Mouse (Mus musculus): Measurements from ENCODE around the gene Abcc3. TPM values are rescaled to one million over a fixed set of nuclear protein-coding genes. Genes with fewer than 3 reads are reported as not detected.

Abcc3 gene
- polyA plus RNA-seq (2016; fragmentation: Nextera tagmentation; extraction: Ambion mirVana), result 0.69 and 0.78 TPM in 2 replicates

DNA sequence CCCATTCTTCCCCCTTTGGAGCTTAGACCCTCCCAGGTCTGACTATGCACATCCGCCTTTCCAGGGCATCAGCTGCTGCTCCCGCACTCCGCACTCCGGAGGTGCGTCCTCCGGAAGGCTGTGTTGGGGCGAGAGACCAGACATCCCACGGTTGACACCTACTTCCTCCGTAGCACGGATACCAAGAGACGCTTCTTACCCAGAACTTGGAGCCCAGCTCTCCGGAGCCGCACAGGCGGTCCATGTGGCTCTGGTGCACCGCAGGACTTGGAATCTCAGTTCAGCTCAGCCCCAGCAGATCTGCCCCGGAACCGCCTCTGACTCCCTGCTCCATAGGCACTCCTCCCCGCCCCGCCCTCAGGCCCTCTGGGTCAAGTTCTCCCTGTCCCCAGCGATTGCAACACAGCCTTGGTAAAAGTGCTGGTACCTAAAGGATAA, at the start of gene Abcc3:
Gene Abcc3 (minus strand): TSS at position 326 of the 438 bp plus-strand sequence.
- peaks cover 18% of the 10 kb centered on the region for H3K27me3 ChIP-seq
- H3K4me3 ChIP-seq, result peak within 1 kb of the TSS; percentile 17; the same call in 1 of the 2 replicates
- H3K4me2 ChIP-seq (replicated peaks), result peak within 1 kb of the TSS; percentile 48
- no peak within 1 kb of the TSS for H3K27ac ChIP-seq
- peaks cover 8% of the 10 kb centered on the region; the same call in 1 of the 2 replicates for H3K4me1 ChIP-seq
- 0 out of 2 replicates have a peak within 1 kb of the TSS, but pooled peaks have one; percentile 7 for H3K9ac ChIP-seq
- ATAC-seq (ENCODE audit: insufficient number of reproducible peaks, insufficient read depth, low FRiP score, low TSS enrichment), result no peak
- 8% methylated on average over 20 of the region's 20 CpGs for WGBS
- H3K36me3 ChIP-seq, result no peaks in the 10 kb centered on the region
- no peaks in the 10 kb centered on the region for H3K9me3 ChIP-seq

- no peak for ATAC-seq (ENCODE audit: insufficient number of reproducible peaks, insufficient read depth, low FRiP score, low TSS enrichment)
- Histone ChIP-seq H3K27ac (no peak overlapping the region), H3K4me2 (replicated peaks) (no peak overlapping the region), H3K9me3 (no peaks in the 10 kb centered on the region), H3K27me3 (no peaks in the 10 kb centered on the region), H3K4me3 (no peak overlapping the region), H3K4me1 (peaks cover 23% of the 10 kb centered on the region), H3K36me3 (peaks cover 67% of the 10 kb centered on the region), H3K9ac (no peak overlapping the region)
- WGBS, result 74% methylated on average over 9 of the region's 9 CpGs
Measured at GRCm38 (mm10) chr11:94441752-94442151, 49.0 kb upstream of the Abcc3 start.

DNA sequence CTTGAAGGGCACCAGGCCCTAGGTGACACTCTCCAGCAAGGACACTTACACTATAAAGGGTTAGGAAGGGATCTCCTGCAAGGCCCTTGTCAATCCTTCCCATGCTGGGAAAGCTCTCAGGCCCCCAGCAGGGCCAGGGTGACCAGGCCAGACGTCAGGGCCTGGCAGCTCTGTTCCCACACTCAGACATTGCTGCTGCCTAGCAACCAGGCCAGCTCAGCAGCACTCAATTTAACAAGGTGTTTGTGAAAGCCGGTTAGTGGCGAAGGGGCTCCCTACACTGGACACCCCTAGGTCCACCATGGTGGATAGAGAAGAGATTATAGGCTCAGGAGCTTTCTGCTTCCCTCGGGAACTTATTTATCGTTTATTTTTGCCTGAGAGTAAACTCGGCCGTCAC, 48.3 kb upstream of the Abcc3 start:
- peaks cover 67% of the 10 kb centered on the region for H3K36me3 ChIP-seq
- H3K27ac ChIP-seq, result no peak overlapping the region
- H3K4me2 ChIP-seq (replicated peaks), result no peak overlapping the region
- peaks cover 23% of the 10 kb centered on the region for H3K4me1 ChIP-seq
- no peaks in the 10 kb centered on the region for H3K27me3 ChIP-seq
- no peak overlapping the region for H3K4me3 ChIP-seq
- WGBS, result 53% methylated on average over 7 of the region's 7 CpGs
- no peaks in the 10 kb centered on the region for H3K9me3 ChIP-seq
- ATAC-seq (ENCODE audit: insufficient number of reproducible peaks, insufficient read depth, low FRiP score, low TSS enrichment), result no peak
- no peak overlapping the region for H3K9ac ChIP-seq

GRCm38 (mm10) chr11:94440421-94440820, 47.6 kb upstream of the Abcc3 start:
- Histone ChIP-seq H3K4me1 (peaks cover 16% of the 10 kb centered on the region), H3K36me3 (peaks cover 67% of the 10 kb centered on the region), H3K9ac (no peak overlapping the region), H3K9me3 (no peaks in the 10 kb centered on the region), H3K4me3 (no peak overlapping the region), H3K4me2 (replicated peaks) (no peak overlapping the region), H3K27ac (no peak overlapping the region), H3K27me3 (no peaks in the 10 kb centered on the region)
- no peak for ATAC-seq (ENCODE audit: insufficient number of reproducible peaks, insufficient read depth, low FRiP score, low TSS enrichment)
- WGBS, result 84% methylated on average over 6 of the region's 6 CpGs

GRCm38 (mm10) chr11:94429011-94429651, 36.3 kb upstream of the Abcc3 start:
- Histone ChIP-seq H3K4me3 (no peak overlapping the region), H3K36me3 (peaks cover 73% of the 10 kb centered on the region), H3K4me1 (peaks cover 46% of the 10 kb centered on the region), H3K27ac (peak overlapping the region; percentile 90), H3K4me2 (replicated peaks) (peak overlapping the region; percentile 23; the same call in 1 of the 2 replicates), H3K9ac (no peak overlapping the region), H3K9me3 (no peaks in the 10 kb centered on the region), H3K27me3 (0 out of 2 replicates have a peak, but pooled peaks cover 10% of the 10 kb centered on the region)
- WGBS, result 22% methylated on average over 9 of the region's 9 CpGs
- ATAC-seq (ENCODE audit: insufficient number of reproducible peaks, insufficient read depth, low FRiP score, low TSS enrichment), result 0 out of 2 replicates have a peak, but pooled peaks have one; percentile 31

DNA sequence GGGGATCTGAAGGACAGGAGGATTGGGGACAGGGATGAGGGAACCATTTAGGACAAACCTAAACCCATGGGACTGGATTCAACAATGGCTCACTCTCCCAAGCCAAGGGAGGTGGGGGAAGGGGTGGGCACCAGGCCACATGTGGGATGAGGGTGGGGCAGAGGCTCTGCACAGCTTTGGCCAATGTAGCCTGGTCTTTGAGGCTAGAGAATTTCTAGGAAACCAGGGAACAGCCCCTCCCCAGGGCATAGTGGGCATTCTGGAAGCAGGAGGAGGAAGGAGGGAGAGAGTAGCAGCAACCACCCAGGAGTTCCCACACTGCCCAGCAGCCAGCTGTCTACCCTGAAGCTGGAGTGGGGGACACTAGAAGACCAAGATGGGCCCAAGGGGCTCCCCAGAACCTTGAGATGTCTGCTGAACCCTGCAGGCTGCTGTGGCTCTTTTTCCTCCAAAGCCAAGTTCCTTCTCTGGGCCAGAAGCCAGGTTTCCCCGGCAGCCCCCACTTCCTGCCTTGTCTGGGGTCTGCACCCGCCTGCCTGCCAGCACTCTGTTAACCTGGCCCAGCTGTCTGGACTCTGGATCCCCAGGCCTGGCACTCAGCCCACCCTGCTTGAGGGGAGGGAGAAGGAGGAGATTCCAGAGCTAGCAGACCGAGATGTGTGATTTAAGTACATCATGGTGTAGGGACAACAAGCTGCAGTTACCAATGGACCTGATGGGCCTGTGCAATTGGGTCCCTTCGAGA, 35.5 kb upstream of the Abcc3 start:
- ATAC-seq (ENCODE audit: insufficient number of reproducible peaks, insufficient read depth, low FRiP score, low TSS enrichment), result peak; percentile 91
- 0 out of 2 replicates have a peak, but pooled peaks cover 6% of the 10 kb centered on the region for H3K27me3 ChIP-seq
- WGBS, result 10% methylated on average over 4 of the region's 4 CpGs
- H3K4me1 ChIP-seq, result peaks cover 52% of the 10 kb centered on the region
- no peak overlapping the region for H3K4me3 ChIP-seq
- H3K9ac ChIP-seq, result no peak overlapping the region
- peak overlapping the region; percentile 23 for H3K4me2 ChIP-seq (replicated peaks)
- H3K27ac ChIP-seq, result peak overlapping the region; percentile 90
- H3K36me3 ChIP-seq, result peaks cover 74% of the 10 kb centered on the region
- no peaks in the 10 kb centered on the region for H3K9me3 ChIP-seq

DNA sequence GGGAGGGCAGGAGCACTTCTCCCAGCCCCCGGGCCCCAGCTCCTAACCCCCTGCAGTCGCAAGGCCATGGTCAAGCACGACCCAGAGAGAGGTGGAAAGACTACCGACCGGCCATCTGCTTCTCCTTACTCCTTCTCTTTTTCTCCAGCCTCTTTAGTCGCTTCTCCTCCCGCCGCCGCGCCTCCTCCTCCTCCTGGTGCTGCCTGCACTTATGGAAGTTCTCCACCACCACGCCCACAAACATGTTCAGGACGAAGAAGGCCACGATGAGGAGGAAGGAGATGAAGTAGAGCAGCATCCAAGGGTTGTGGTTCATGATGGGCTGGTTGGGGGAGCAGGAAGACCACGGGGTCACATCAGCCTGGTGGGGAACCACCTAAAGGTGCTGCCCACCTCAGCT, 32.9 kb upstream of the Abcc3 start:
- Histone ChIP-seq H3K4me3 (no peak overlapping the region), H3K27ac (no peak overlapping the region), H3K9me3 (no peaks in the 10 kb centered on the region), H3K27me3 (0 out of 2 replicates have a peak, but pooled peaks cover 6% of the 10 kb centered on the region), H3K4me2 (replicated peaks) (no peak overlapping the region), H3K36me3 (peaks cover 69% of the 10 kb centered on the region), H3K9ac (no peak overlapping the region), H3K4me1 (peaks cover 50% of the 10 kb centered on the region)
- no peak for ATAC-seq (ENCODE audit: insufficient number of reproducible peaks, insufficient read depth, low FRiP score, low TSS enrichment)
- WGBS, result 58% methylated on average over 14 of the region's 14 CpGs

GRCm38 (mm10) chr11:94425215-94425614, 32.4 kb upstream of the Abcc3 start:
- ATAC-seq (ENCODE audit: insufficient number of reproducible peaks, insufficient read depth, low FRiP score, low TSS enrichment), result no peak
- Histone ChIP-seq H3K9ac (no peak overlapping the region), H3K27me3 (0 out of 2 replicates have a peak, but pooled peaks cover 6% of the 10 kb centered on the region), H3K4me2 (replicated peaks) (no peak overlapping the region), H3K27ac (no peak overlapping the region), H3K36me3 (peaks cover 66% of the 10 kb centered on the region), H3K9me3 (no peaks in the 10 kb centered on the region), H3K4me1 (peaks cover 46% of the 10 kb centered on the region), H3K4me3 (no peak overlapping the region)
- WGBS, result 40% methylated on average over 5 of the region's 5 CpGs

DNA sequence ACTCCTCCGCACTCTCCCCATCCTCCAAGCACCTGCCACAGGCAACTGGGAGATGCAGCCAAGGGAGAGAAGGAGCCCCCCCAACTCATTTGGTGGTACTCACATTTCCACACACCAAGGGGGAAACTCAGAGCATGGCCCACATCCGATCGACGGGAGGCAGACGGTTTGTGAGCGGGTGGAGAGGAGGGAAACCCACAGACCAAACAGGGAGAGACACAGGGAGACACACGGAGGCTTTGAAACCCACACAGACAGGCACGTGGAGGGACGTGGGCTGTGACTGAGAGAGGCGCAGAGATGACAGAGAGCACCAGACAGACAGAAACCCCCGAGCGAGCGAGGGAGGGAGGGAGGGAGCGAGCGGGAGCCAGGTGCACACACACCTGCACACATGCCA, 31.6 kb upstream of the Abcc3 start:
- 52% methylated on average over 15 of the region's 15 CpGs for WGBS
- peaks cover 37% of the 10 kb centered on the region for H3K4me1 ChIP-seq
- 0 out of 2 replicates have a peak overlapping the region, but pooled peaks have one; percentile 43 for H3K27ac ChIP-seq

DNA sequence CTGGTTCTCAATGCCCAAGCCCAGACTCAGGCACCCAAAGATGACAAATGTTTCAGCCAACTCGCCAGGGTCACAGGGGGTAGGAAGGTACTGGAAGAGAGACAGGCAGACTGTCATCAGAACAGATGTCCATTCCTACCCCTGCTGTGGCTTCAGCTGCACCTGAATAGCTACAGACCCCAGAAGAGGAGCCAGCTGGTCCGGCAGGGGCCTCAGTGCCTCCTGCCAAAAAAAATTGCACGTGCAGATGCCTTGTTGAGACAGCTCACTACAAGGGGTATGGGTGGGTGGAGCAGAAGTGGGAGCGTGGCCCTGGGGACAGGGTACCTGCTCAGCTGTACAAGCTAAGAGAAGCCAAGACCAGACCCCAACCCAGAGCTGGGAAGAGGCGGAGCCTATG, 31.1 kb upstream of the Abcc3 start:
- Histone ChIP-seq H3K4me2 (replicated peaks) (no peak overlapping the region), H3K4me1 (peaks cover 32% of the 10 kb centered on the region), H3K27me3 (0 out of 2 replicates have a peak, but pooled peaks cover 6% of the 10 kb centered on the region), H3K9ac (no peak overlapping the region), H3K4me3 (no peak overlapping the region), H3K36me3 (peaks cover 66% of the 10 kb centered on the region), H3K27ac (0 out of 2 replicates have a peak overlapping the region, but pooled peaks have one; percentile 43), H3K9me3 (no peaks in the 10 kb centered on the region)
- whole genome bisulfite sequencing, result 71% methylated on average over 5 of the region's 5 CpGs
- ATAC-seq (ENCODE audit: insufficient number of reproducible peaks, insufficient read depth, low FRiP score, low TSS enrichment), result no peak

More for the DNA sequence above, 31.6 kb upstream of the Abcc3 start:
- H3K4me2 ChIP-seq (replicated peaks), result no peak overlapping the region
- H3K9me3 ChIP-seq, result no peaks in the 10 kb centered on the region
- H3K9ac ChIP-seq, result no peak overlapping the region
- peaks cover 63% of the 10 kb centered on the region for H3K36me3 ChIP-seq
- H3K27me3 ChIP-seq, result 0 out of 2 replicates have a peak, but pooled peaks cover 6% of the 10 kb centered on the region
- no peak for ATAC-seq (ENCODE audit: insufficient number of reproducible peaks, insufficient read depth, low FRiP score, low TSS enrichment)
- H3K4me3 ChIP-seq, result no peak overlapping the region

GRCm38 (mm10) chr11:94420991-94421390, 28.2 kb upstream of the Abcc3 start:
- ATAC-seq (ENCODE audit: insufficient number of reproducible peaks, insufficient read depth, low FRiP score, low TSS enrichment), result no peak
- Histone ChIP-seq H3K4me1 (peaks cover 18% of the 10 kb centered on the region), H3K27ac (no peak overlapping the region), H3K27me3 (0 out of 2 replicates have a peak, but pooled peaks cover 6% of the 10 kb centered on the region), H3K36me3 (peaks cover 84% of the 10 kb centered on the region), H3K9ac (no peak overlapping the region), H3K4me2 (replicated peaks) (no peak overlapping the region), H3K4me3 (no peak overlapping the region), H3K9me3 (no peaks in the 10 kb centered on the region)
- 63% methylated on average over 6 of the region's 6 CpGs for WGBS
